Mouse (Mus musculus): ENCODE measurements at regions not wholly inside any gene's neighbourhood (a gene's known extent, or its start where the extent isn't known, plus 50 kb on each side); places are given as distances from the start of the nearest gene placed in this dataset.

- no peak for TF ChIP-seq POU5F1 (IDR thresholded peaks at IDR 0.05; ENCODE audit: borderline replicate concordance, low read length)
- Histone ChIP-seq H3K4me1 (replicated peaks; ENCODE audit: low read depth, low read length) (peaks cover 20% of the 10 kb centered on the region), H3K9me3 (ENCODE audit: low read length) (no peaks in the 10 kb centered on the region), H3K27me3 (ENCODE audit: insufficient read depth, low read length) (peaks cover 47% of the 10 kb centered on the region), H3K4me3 (replicated peaks; ENCODE audit: low read length) (no peak overlapping the region), H3K36me3 (ENCODE audit: insufficient read depth, low read length) (no peaks in the 10 kb centered on the region)
Measured at GRCm38 (mm10) chr5:120353657-120354056, 77.8 kb upstream of the Lhx5 start.

DNA sequence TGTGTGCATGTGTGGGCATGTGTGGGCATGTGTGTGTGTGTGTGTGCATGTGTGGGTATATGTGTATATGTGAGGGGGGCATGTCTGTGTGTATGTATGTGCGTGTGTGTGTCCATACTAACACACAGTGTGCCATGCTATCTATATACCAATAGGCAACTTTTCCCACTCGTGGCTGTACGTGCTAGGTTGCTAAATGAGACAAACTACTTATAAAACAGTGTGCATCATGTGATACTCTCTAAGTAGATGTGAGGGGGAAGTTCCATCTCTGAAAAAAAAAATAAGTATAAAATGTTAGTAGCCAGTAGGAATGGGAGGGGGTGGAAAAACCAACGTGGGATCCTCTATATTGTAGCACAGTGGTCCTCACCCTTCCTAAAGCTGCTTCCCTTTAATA, 74.5 kb upstream of the Lhx5 start:
- no peaks in the 10 kb centered on the region for H3K9me3 ChIP-seq (ENCODE audit: low read length)
- peaks cover 16% of the 10 kb centered on the region for H3K4me1 ChIP-seq (replicated peaks; ENCODE audit: low read depth, low read length)
- H3K27me3 ChIP-seq (ENCODE audit: insufficient read depth, low read length), result peaks cover 71% of the 10 kb centered on the region
- no peak overlapping the region for H3K4me3 ChIP-seq (replicated peaks; ENCODE audit: low read length)
- no peaks in the 10 kb centered on the region for H3K36me3 ChIP-seq (ENCODE audit: insufficient read depth, low read length)
- TF ChIP-seq NANOG (IDR thresholded peaks at IDR 0.05; ENCODE audit: borderline replicate concordance, low read length) (no peak), CTCF (conservative IDR thresholded peaks at IDR 0.05; ENCODE audit: low read length) (no peak), POU5F1 (IDR thresholded peaks at IDR 0.05; ENCODE audit: borderline replicate concordance, low read length) (no peak)

DNA sequence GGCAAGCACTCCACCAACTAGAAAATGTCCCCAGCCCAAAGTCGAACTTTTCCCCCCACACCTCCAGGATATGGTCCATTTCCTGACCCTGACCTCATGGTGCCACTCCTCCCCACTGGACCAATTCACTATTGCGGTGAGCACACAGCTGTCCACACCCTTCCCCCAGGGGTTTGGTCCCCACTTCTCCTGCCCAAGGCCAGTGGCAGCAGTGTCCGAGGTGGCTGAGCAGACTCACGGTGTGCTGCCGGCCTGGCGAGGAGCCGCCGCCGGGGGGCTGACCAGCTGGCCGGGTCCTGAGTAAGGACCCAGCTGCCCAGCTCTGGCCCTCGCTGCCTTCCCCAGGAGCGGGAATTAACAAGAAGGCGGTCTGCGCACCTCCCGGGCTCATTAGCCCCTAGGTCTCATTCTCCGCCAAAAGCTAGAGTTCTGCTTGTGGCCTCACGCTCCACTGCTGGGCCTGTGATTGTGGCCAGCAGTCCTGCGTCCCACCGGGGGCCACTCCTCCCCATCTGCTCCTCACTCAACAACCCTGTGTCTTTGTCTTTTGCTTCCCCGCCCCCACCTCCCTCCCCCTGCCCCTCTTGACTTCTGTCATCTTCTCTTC, 73.3 kb upstream of the Lhx5 start:
- Histone ChIP-seq H3K4me1 (replicated peaks; ENCODE audit: low read depth, low read length) (peaks cover 13% of the 10 kb centered on the region), H3K4me3 (replicated peaks; ENCODE audit: low read length) (peak overlapping the region; percentile 65), H3K36me3 (ENCODE audit: insufficient read depth, low read length) (no peaks in the 10 kb centered on the region), H3K27me3 (ENCODE audit: insufficient read depth, low read length) (peaks cover 68% of the 10 kb centered on the region), H3K9me3 (ENCODE audit: low read length) (no peaks in the 10 kb centered on the region)
- TF ChIP-seq NANOG (IDR thresholded peaks at IDR 0.05; ENCODE audit: borderline replicate concordance, low read length), result no peak
- no peak for TF ChIP-seq CTCF (conservative IDR thresholded peaks at IDR 0.05; ENCODE audit: low read length)
- no peak for TF ChIP-seq POU5F1 (IDR thresholded peaks at IDR 0.05; ENCODE audit: borderline replicate concordance, low read length)

DNA sequence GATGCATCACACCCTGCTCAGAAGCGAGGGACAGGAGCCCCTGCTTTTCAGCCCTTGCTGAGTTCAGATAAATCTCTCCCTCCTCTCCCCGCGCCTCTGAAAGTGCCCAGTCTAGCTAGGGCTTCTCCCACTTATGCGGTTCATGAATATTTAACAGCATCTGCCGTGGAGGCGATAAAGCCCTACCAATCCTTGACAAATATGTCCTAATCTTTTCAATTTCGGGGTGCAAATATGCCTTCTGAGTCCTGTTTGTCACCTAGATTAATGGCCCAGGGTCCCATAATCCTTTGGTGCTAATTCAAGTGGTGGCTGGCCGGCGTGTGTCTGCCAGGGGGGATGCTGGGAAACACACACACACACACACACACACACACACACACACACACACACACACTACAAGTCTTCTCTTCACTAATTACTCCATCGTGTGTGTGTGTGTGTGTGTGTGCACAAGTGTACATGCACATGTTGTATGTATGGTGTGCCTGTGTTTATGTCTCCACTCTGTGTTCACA, 65.5 kb upstream of the Lhx5 start:
- H3K4me3 ChIP-seq (replicated peaks; ENCODE audit: low read length), result no peak overlapping the region
- no peaks in the 10 kb centered on the region for H3K36me3 ChIP-seq (ENCODE audit: insufficient read depth, low read length)
- peaks cover 56% of the 10 kb centered on the region for H3K27me3 ChIP-seq (ENCODE audit: insufficient read depth, low read length)
- peaks cover 7% of the 10 kb centered on the region for H3K9me3 ChIP-seq (ENCODE audit: low read length)
- TF ChIP-seq POU5F1 (IDR thresholded peaks at IDR 0.05; ENCODE audit: borderline replicate concordance, low read length), result no peak
- TF ChIP-seq CTCF (conservative IDR thresholded peaks at IDR 0.05; ENCODE audit: low read length), result no peak
- no peak for TF ChIP-seq NANOG (IDR thresholded peaks at IDR 0.05; ENCODE audit: borderline replicate concordance, low read length)
- H3K4me1 ChIP-seq (replicated peaks; ENCODE audit: low read depth, low read length), result peaks cover 2% of the 10 kb centered on the region; the same call in 1 of the 2 replicates

DNA sequence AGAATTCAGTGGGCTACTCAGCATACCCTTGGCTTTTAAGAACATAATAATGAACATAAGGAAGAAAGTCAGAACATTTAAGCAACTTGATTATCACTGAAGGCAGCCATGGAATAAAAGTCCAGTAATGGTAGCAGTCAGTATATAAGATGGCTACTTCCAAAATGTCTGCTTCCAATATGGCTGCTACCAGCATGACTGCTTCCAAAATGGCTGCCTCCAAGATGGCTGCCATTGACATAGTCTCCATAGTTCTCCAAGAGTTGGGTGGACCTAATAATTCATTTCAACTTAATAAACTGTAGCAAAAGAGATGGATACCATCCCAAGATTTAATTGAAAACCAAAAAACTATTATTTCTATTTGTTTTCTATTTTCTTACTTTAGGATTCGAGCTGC, 62.7 kb upstream of the Lhx5 start:
- TF ChIP-seq CTCF (conservative IDR thresholded peaks at IDR 0.05; ENCODE audit: low read length), result no peak
- TF ChIP-seq POU5F1 (IDR thresholded peaks at IDR 0.05; ENCODE audit: borderline replicate concordance, low read length), result no peak
- TF ChIP-seq NANOG (IDR thresholded peaks at IDR 0.05; ENCODE audit: borderline replicate concordance, low read length), result no peak
- Histone ChIP-seq H3K4me1 (replicated peaks; ENCODE audit: low read depth, low read length) (peaks cover 8% of the 10 kb centered on the region; the same call in 1 of the 2 replicates), H3K36me3 (ENCODE audit: insufficient read depth, low read length) (no peaks in the 10 kb centered on the region), H3K27me3 (ENCODE audit: insufficient read depth, low read length) (peaks cover 58% of the 10 kb centered on the region), H3K9me3 (ENCODE audit: low read length) (peaks cover 7% of the 10 kb centered on the region), H3K4me3 (replicated peaks; ENCODE audit: low read length) (no peak overlapping the region)

DNA sequence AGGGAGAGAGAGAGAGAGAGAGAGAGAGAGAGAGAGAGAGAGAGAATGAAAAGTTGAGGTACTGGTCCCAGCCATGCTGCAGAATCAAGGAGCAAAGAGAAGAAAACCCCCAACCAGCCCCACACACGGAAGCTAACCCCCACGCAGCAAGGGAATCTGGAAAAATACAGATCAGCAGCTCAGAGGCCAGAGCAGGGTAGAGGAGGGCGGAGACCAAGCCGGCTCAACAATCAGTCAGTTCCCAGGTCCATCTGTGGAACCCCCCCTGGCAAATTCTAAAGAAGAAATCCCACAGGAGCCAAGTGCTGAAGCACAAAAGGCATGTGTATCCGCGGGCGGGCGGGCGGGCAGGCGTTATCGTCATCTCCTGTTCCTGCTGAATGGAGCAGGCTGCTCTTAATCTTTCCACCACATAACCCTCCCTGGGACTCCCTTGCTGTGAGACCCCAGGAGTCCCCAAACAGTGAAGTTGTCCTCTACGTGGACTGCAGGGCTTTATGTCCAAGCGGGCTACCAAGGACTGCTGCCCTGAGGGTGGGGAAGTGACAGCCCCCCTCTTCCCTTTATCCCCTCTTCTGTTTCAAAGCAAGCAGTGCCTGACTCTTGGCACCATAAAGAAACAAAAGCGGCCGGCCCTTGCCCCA, 60.2 kb upstream of the Lhx5 start:
- Histone ChIP-seq H3K36me3 (ENCODE audit: insufficient read depth, low read length) (no peaks in the 10 kb centered on the region), H3K9me3 (ENCODE audit: low read length) (peaks cover 7% of the 10 kb centered on the region), H3K4me3 (replicated peaks; ENCODE audit: low read length) (no peak overlapping the region), H3K4me1 (replicated peaks; ENCODE audit: low read depth, low read length) (peaks cover 8% of the 10 kb centered on the region; the same call in 1 of the 2 replicates), H3K27me3 (ENCODE audit: insufficient read depth, low read length) (peaks cover 60% of the 10 kb centered on the region)
- TF ChIP-seq POU5F1 (IDR thresholded peaks at IDR 0.05; ENCODE audit: borderline replicate concordance, low read length) (no peak), CTCF (conservative IDR thresholded peaks at IDR 0.05; ENCODE audit: low read length) (no peak), NANOG (IDR thresholded peaks at IDR 0.05; ENCODE audit: borderline replicate concordance, low read length) (no peak)

GRCm38 (mm10) chr5:120373426-120373825, 58.1 kb upstream of the Lhx5 start:
- no peak overlapping the region for H3K4me3 ChIP-seq (replicated peaks; ENCODE audit: low read length)
- H3K27me3 ChIP-seq (ENCODE audit: insufficient read depth, low read length), result peaks cover 68% of the 10 kb centered on the region
- H3K4me1 ChIP-seq (replicated peaks; ENCODE audit: low read depth, low read length), result peaks cover 8% of the 10 kb centered on the region; the same call in 1 of the 2 replicates
- TF ChIP-seq NANOG (IDR thresholded peaks at IDR 0.05; ENCODE audit: borderline replicate concordance, low read length), result no peak
- TF ChIP-seq POU5F1 (IDR thresholded peaks at IDR 0.05; ENCODE audit: borderline replicate concordance, low read length), result no peak
- no peak for TF ChIP-seq CTCF (conservative IDR thresholded peaks at IDR 0.05; ENCODE audit: low read length)
- peaks cover 7% of the 10 kb centered on the region for H3K9me3 ChIP-seq (ENCODE audit: low read length)
- H3K36me3 ChIP-seq (ENCODE audit: insufficient read depth, low read length), result no peaks in the 10 kb centered on the region

All from E14TG2a.4 (cell line).